In the genomic region with DNA sequence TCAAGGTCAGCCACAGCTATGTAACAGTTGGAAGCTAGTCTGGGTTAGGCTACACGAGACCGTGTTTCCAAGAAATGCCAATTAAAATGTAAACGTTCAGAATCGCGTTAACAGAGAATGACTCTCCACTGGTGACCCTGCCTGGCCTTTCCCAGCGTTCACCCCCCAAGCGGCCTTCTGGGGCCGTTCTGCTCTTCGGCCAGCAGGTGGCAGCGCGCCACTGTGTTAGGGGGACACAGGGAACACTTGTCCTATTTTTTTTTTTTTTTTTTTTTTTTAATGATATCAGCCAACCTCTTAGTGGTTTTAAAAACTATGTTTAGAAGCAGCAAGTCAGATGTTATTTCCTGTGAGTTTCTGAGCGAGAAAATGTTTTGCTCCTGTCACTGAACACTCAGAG, we compare ENCODE assay signal across 8 mouse cellular contexts.
DNase-seq lines count a peak whose midpoint lies in the region; TF ChIP-seq lines count a peak whose summit lies in the region.

No protein-coding gene starts in this region.

- H3K9ac ChIP-seq in ES-E14 (ENCODE audit: insufficient read depth, low read depth, low read length, poor library complexity, severe bottlenecking): no peak overlapping the region

- H3K27me3 ChIP-seq in forebrain, embryonic 10.5 days (ENCODE audit: poor library complexity, severe bottlenecking): peaks cover 29% of the 10 kb centered on the region

- TF ChIP-seq CTCF in bone marrow, adult 2 months (IDR thresholded peaks at IDR 0.05; ENCODE audit: control insufficient read depth, insufficient read depth, low read length): peak; percentile 61; the same call in 1 of the 2 replicates

- H3K27ac ChIP-seq in ES-E14 (ENCODE audit: insufficient read depth, low read depth, low read length, poor library complexity, severe bottlenecking): no peak overlapping the region
- H3K27ac ChIP-seq in bone marrow, adult 2 months (ENCODE audit: control insufficient read depth, insufficient read depth, low read depth, low read length, poor library complexity): no peak overlapping the region
- H3K27ac ChIP-seq in forebrain, embryonic 10.5 days: no peak overlapping the region

- no peak for TF ChIP-seq POLR2A in bone marrow, adult 2 months (IDR thresholded peaks at IDR 0.05; ENCODE audit: borderline replicate concordance, control insufficient read depth, low read depth, low read length)

- H3K4me1 ChIP-seq in ES-E14 (ENCODE audit: control insufficient read depth in 2 of 2, insufficient read depth in 2 of 2, low read length in 2 of 2, poor library complexity in 1 of 2): no peaks in the 10 kb centered on the region
- peaks cover 2% of the 10 kb centered on the region; the same call in 1 of the 2 replicates for H3K4me1 ChIP-seq in bone marrow, adult 2 months (ENCODE audit: control insufficient read depth, insufficient read depth, low read length)
- H3K4me1 ChIP-seq in forebrain, embryonic 10.5 days: peaks cover 13% of the 10 kb centered on the region

- H3K9me3 ChIP-seq in ES-E14 (ENCODE audit: control insufficient read depth, insufficient read depth, low read depth, low read length): no peaks in the 10 kb centered on the region
- no peaks in the 10 kb centered on the region for H3K9me3 ChIP-seq in forebrain, embryonic 10.5 days

- intact Hi-C loops in heart, postnatal 25 days (cut with DNase I): loop anchor here (2.0 to 5.0 kb wide), 3 partner anchors 436 to 876 kb away; no protein-coding TSS in a partner anchor

- no peak overlapping the region for H3K4me3 ChIP-seq in ES-E14 (ENCODE audit: insufficient read depth in 1 of 2, low read depth in 1 of 2, low read length in 2 of 2, poor library complexity in 1 of 2, severe bottlenecking in 1 of 2)
- no peak overlapping the region for H3K4me3 ChIP-seq in bone marrow, adult 2 months (replicated peaks; ENCODE audit: control insufficient read depth, low read depth, low read length)
- no peak overlapping the region for H3K4me3 ChIP-seq in forebrain, embryonic 10.5 days

- H3K36me3 ChIP-seq in ES-E14 (ENCODE audit: control insufficient read depth, insufficient read depth, low read length, poor library complexity, severe bottlenecking): no peaks in the 10 kb centered on the region
- H3K36me3 ChIP-seq in forebrain, embryonic 10.5 days (replicated peaks): no peaks in the 10 kb centered on the region

- peak; percentile 31 for DNase-seq in ES-E14 (ENCODE audit: low read depth, low spot score)
- peak; percentile 58 for DNase-seq in forebrain, embryonic 10.5 days (ENCODE audit: extremely low spot score, low spot score)
- peak; percentile 16 for DNase-seq in heart, postnatal 25 days (ENCODE audit: low spot score)
- peak; percentile 23 for DNase-seq in layer of hippocampus, adult 9-11 months
- DNase-seq in lung, postnatal 14 days: peak; percentile 76
- DNase-seq in ovary, postnatal 36 days (ENCODE audit: low spot score): peak; percentile 78
- peak; percentile 73 to 76 for DNase-seq in thymus, postnatal 36 days

- 2% methylated on average over 12 of the region's 12 CpGs for WGBS in bone marrow, adult 2 months
- WGBS in forebrain, embryonic 10.5 days: 4% methylated on average over 12 of the region's 12 CpGs

- in situ Hi-C loops in ES-E14 (cut with MboI; ENCODE audit: low sequenced_read_pairs in 2 of 2, unreplicated experiment in 2 of 2): loop anchor here in 1 of 2 experiments (5.0 kb wide), 1 partner anchor 341 kb away; no protein-coding TSS in a partner anchor

TF ChIP-seq in ES-E14, 5 proteins besides CTCF, POLR2A, EP300 and RAD21:
- TF ChIP-seq ZNF384 (IDR thresholded peaks at IDR 0.05; ENCODE audit: low read depth, low read length) (peak; percentile 97), HCFC1 (IDR thresholded peaks at IDR 0.05; ENCODE audit: borderline replicate concordance, insufficient read depth, low read length) (no peak)

Comparison
In these comparisons a context has a peak if more than half of its experiments do, and no peak if none do; other contexts are left out.
1. DNase-seq: peak in every context shown above with its lines; median percentile 78 in ovary, postnatal 36 days; 76 in lung, postnatal 14 days; 74 in thymus, postnatal 36 days; 58 in forebrain, embryonic 10.5 days; 31 in ES-E14; 23 in layer of hippocampus, adult 9-11 months; 16 in heart, postnatal 25 days.